Mouse (Mus musculus): ENCODE data around the gene Apba3. TPM values are rescaled to one million over a fixed set of nuclear protein-coding genes. Genes with fewer than 3 reads are reported as not detected.

Apba3 gene
- total RNA-seq, 2 experiments from 2014 or later = 35.8 to 38.6 TPM

DNA sequence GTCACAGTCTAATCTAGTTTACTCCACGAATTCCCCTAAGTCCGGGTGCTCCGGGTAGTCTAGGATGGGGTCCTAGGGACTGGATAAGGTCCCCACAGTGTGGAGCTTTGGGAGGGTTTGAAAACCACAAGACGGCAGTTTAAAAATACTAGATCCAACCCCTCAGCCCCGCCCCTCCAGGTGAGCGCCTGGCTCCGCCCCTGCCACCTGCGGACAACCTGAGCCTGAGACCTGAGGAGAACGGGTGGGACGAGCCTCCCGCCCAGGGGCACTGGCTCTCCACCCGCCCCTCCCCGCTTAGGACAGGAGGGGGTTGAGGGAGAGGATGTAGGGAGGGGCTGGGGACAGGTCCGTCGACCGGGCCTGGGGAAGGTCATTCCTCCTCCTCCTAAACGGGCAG, 18.0 kb downstream of the Apba3 start:
- no peak overlapping the region for H3K4me3 ChIP-seq
- no peak overlapping the region for H3K27ac ChIP-seq
- DNase-seq (ENCODE audit: extremely low spot score in 1 of 2, low spot score in 2 of 2) = no peak
- intact Hi-C loops (cut with DNase I) = loop anchor here (5.0 kb wide), 2 partner anchors 58 to 87 kb away; partner anchors contain the start of gene Gipc3
- no peak for TF ChIP-seq CTCF (IDR thresholded peaks at IDR 0.05)

DNA sequence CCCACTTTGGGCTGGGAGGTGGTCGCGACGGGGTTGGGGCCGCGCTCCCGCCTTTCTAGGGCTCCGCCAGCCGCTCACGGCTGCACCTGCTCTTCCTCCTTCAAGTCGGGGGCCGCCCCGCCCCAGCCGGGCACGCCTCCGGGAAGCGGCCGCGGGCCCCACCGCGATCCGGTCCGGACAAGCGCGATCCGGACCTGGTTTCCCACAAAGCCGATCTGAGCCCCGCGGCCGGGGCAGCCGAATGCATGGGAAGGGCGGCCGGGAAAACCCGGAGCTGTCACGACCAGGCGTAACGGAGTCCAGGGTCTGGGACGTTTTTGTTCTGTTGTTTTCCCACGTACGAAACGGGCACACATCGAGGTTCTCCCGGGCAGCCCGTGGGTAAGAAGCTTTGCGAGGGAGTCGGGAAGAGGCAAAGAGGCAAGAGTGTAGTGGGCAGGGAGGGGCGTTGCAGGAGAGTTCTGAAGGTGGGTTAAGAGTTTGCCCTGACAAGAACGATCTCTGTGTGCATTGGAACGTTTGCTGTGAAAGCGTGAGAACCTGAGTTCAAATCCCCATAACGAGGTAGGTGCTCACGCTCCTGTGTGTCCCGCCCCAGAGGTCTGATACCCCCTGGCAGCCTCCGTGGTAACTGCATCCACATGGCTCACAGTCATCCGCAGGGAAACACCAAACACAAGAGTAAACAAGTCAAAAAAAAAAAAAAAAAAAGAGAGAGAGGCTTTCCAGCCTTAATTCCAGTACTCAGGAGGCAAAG, 19.1 kb downstream of the Apba3 start:
- no peak; the same call in 1 of the 2 replicates for TF ChIP-seq CTCF (IDR thresholded peaks at IDR 0.05)
- peak; percentile 80 to 88 for DNase-seq (ENCODE audit: extremely low spot score in 1 of 2, low spot score in 2 of 2)
- intact Hi-C loops (cut with DNase I) = loop anchor here (5.0 kb wide), 2 partner anchors 56 to 89 kb away; partner anchors contain the start of gene Gipc3
- Histone ChIP-seq H3K4me3 (peak overlapping the region; percentile 27), H3K27ac (no peak overlapping the region)

DNA sequence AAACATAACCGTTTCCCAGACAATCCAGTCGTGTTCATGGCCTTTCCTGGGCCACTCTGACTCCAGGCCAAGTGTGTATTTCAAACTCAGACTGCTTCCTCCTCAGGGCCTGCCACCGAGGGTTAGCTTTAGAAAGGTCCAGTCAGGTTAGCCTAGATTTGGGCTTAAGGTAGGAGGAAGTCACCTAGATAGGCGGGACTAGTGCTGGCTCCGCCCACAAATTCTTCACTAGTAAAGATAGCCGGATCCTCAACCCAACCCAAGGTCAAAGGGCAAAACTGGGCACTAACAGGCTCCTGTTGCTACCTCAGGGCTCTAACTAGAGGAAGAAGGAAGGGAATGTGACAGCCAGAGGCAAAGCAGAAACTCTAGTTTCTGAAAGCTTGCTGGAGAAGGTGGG, 19.8 kb downstream of the Apba3 start:
- H3K4me3 ChIP-seq = no peak overlapping the region
- DNase-seq (ENCODE audit: extremely low spot score in 1 of 2, low spot score in 2 of 2) = no peak
- no peak overlapping the region for H3K27ac ChIP-seq
- TF ChIP-seq CTCF (IDR thresholded peaks at IDR 0.05) = no peak
- intact Hi-C loops (cut with DNase I) = loop anchor here (5.0 kb wide), 2 partner anchors 56 to 89 kb away; partner anchors contain the start of gene Gipc3

- no peak overlapping the region for H3K27ac ChIP-seq
- no peak overlapping the region for H3K4me3 ChIP-seq
- peak; percentile 86 for TF ChIP-seq CTCF (IDR thresholded peaks at IDR 0.05)
- intact Hi-C loops (cut with DNase I) = loop anchor here (2.0 to 5.0 kb wide), 5 partner anchors 31 to 163 kb away; partner anchors contain the start of genes Gipc3 and Hmg20b
- DNase-seq (ENCODE audit: extremely low spot score in 1 of 2, low spot score in 2 of 2) = no peak
Observed at GRCm38 (mm10) chr10:81287513-81288157, 20.9 kb downstream of the Apba3 start.

DNA sequence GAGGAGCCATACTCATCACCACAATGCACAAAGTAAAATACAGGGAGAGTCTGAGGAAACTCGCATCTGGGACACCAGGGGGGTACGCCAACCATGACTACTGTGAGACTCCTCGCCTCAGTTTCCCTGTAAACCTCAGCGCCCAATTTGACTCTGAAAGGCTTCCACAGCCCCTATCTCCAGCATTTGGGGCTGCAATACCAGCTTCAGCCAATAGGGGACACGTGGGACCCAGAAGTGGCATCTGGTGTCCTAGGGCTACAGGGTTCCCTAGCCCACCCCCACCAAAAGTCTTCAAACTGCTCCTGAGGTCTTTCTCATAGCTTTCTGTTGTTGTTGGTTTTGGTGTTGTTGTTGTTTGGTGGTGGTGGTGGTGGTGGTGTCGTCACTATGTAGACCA, 21.8 kb downstream of the Apba3 start:
- DNase-seq (ENCODE audit: extremely low spot score in 1 of 2, low spot score in 2 of 2) = no peak

DNA sequence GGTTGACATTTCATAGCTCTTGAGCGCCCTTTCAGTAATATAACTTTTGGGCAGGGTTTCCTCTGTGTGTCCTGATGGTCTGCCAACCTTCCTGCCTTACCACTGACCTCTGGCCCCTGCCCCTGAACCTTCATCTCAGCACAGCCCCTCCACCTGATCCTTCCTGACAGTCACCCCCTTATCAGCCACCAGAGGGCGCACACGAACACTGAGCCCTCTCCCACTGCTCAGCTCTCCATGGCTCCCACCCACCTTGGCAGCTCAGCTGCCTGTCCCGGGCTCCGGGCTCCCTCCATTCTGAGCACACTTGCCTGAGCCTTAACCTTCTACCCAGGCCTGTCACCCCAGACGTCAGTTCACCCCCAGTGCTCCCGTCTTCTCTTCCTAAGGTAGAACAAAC, 22.5 kb downstream of the Apba3 start:
- H3K27ac ChIP-seq = no peak overlapping the region
- intact Hi-C loops (cut with DNase I) = loop anchor here (1.0 to 5.0 kb wide), 6 partner anchors 16 to 162 kb away; partner anchors contain the start of genes Gipc3 and Hmg20b
- H3K4me3 ChIP-seq = no peak overlapping the region
- DNase-seq (ENCODE audit: extremely low spot score in 1 of 2, low spot score in 2 of 2) = peak; percentile 59 to 66
- TF ChIP-seq CTCF (IDR thresholded peaks at IDR 0.05) = peak; percentile 91

More for the DNA sequence above, 21.8 kb downstream of the Apba3 start:
- H3K27ac ChIP-seq = no peak overlapping the region
- TF ChIP-seq CTCF (IDR thresholded peaks at IDR 0.05) = peak; percentile 74
- H3K4me3 ChIP-seq = no peak overlapping the region
- intact Hi-C loops (cut with DNase I) = loop anchor here (2.0 to 5.0 kb wide), 5 partner anchors 30 to 162 kb away; partner anchors contain the start of genes Gipc3 and Hmg20b

DNA sequence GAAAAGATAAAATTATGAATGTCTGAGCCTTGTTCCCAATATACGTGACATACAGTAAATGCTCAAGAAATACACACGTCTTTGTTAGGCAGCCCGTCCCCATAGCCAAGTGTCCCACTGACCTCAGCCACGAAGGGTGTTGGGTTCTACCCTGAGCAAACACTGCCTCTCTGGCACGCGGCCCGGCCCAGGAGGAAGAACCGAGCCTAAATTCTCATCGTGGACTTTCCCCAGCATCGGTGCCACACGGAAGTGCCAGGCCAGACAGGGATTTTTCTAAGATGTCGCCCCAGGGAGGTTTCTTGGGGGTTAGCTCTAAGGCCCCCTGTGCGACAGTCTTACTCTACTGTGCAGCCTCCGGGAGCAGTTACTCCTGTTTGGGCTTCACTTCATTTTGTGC, 23.1 kb downstream of the Apba3 start:
- no peak overlapping the region for H3K27ac ChIP-seq
- intact Hi-C loops (cut with DNase I) = loop anchor here (1.0 to 5.0 kb wide), 6 partner anchors 15 to 161 kb away; partner anchors contain the start of genes Gipc3 and Hmg20b
- no peak overlapping the region for H3K4me3 ChIP-seq
- no peak for TF ChIP-seq CTCF (IDR thresholded peaks at IDR 0.05)
- no peak for DNase-seq (ENCODE audit: extremely low spot score in 1 of 2, low spot score in 2 of 2)

DNA sequence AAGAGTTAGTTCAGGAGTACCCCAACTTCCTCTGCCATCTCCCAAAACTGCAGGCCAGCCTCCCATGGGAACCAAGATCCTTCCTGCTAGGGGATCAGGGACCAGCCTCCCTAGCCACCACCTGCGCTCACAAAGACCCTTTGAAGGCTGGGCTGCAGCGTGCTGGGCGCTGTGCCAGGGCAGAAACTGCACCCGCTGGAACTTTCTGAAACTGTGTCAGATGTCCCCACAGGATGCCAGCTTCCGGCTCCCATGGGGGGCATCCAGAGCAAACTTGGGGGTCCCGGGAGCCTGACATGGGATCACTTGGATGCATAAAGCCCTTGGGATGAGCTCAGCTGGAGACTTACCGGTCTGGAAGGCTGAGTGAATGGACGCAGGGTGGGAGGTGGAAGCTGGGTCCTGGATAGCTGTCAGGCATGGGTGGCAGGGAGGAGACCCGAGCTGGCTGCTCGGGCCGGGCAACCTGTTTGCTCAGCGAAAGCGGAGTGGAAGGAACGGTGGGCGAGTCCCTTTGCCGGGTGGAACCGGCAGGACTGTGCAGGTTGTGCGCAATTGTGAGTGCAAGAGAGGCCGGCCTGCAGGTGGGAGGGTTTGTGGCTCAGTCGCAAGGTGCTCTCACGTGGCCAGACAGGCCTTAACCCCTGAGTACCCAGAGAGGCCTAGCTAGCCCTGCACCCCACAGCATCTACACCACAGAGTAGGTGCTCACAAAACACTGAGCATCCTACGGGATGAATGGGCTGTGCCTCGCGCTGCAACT, 24.1 kb downstream of the Apba3 start:
- Histone ChIP-seq H3K27ac (no peak overlapping the region), H3K4me3 (no peak overlapping the region)
- TF ChIP-seq CTCF (IDR thresholded peaks at IDR 0.05) = no peak
- intact Hi-C loops (cut with DNase I) = no loop called here
- DNase-seq (ENCODE audit: extremely low spot score in 1 of 2, low spot score in 2 of 2) = no peak

- intact Hi-C loops (cut with DNase I) = no loop called here
- no peak within 1 kb of the TSS for H3K27ac ChIP-seq
- no peak for TF ChIP-seq CTCF (IDR thresholded peaks at IDR 0.05)
- H3K4me3 ChIP-seq = no peak within 1 kb of the TSS
- DNase-seq (ENCODE audit: extremely low spot score in 1 of 2, low spot score in 2 of 2) = no peak
Observed at GRCm38 (mm10) chr10:81291511-81292104, 24.8 kb downstream of the Apba3 start, which contains the start of gene Tjp3. TSS of gene Tjp3 (minus strand) at chr10:81291581.

DNA sequence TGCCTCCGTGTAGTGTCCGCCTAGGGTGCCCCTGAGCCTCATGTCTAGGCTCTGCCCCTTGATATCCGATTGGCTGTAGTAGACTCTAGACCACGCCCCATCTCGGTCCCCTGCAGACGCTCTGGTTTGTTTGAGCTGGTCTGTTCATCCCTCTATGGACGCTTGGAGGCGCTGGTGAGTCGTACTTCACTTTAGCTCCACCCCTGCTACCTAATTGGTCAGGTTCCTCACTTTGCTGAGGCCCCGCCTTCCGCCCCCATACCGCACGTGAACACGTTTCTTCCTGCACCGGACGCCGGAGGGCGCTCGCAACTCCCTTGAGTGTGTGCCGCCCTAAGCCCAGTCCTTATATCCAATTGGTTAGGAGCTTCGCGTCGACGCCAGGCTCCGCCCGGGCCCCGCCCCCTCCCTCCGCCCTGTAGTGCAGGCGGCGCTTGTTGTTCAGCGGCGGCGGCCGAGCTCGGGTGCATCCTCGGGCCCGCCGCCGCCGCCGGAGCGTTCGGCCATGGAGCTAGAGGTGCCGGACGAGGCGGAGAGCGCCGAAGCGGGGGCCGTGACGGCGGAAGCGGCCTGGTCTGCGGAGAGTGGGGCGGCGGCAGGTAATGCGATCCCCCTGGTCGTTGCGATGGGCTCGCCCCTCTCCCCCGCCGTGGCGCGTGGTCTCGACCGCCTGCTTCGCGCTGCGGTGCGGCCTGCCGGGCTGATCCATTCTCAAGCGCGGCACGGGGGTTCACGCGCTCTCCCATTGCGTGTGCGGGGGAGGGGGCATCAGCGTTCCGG, 26.0 kb downstream of the Apba3 start, which contains the start of gene Pip5k1c:
Pip5k1c (plus strand) TSS at position 410 of the 780 bp plus-strand sequence.
- Histone ChIP-seq H3K4me3 (peak within 1 kb of the TSS; percentile 96), H3K27ac (peak within 1 kb of the TSS; percentile 98)
- DNase-seq (ENCODE audit: extremely low spot score in 1 of 2, low spot score in 2 of 2) = peak; percentile 99 to 100
- intact Hi-C loops (cut with DNase I) = no loop called here
- TF ChIP-seq CTCF (IDR thresholded peaks at IDR 0.05) = peak; percentile 85
